Mouse (Mus musculus): ENCODE measurements around the gene Gab3.

GRCm38 (mm10) chrX:75095369-75096162 is 10.3 kb upstream of the Gab3 start, which contains the start of gene Dkc1:
- TF ChIP-seq ZNF384 (IDR thresholded peaks at IDR 0.05; ENCODE audit: low read depth, low read length) (no peak), MAFK (IDR thresholded peaks at IDR 0.05; ENCODE audit: insufficient read depth, low read depth, low read length) (no peak)

Data from ES-E14 (cell line).